Mouse (Mus musculus) cortical plate, adult 2 months (tissue): ENCODE data around the gene Arl16.

Experiments used
- CTCF ChIP-seq: fragments of 200-500 bp; IDR thresholded peaks from 2 replicates; pipeline ENCODE4 v1.5.1; 2011; ENCODE audit warnings: mild to moderate bottlenecking, control low read depth, low read length; ENCODE audit not compliant: insufficient read depth; ENCODE audit errors: extremely low read depth
- POLR2A ChIP-seq: fragments of 200-500 bp; IDR thresholded peaks from 2 replicates; pipeline ENCODE4 v1.6.1; 2011; ENCODE audit warnings: mild to moderate bottlenecking, low read length, control low read depth; ENCODE audit not compliant: insufficient read depth; ENCODE audit errors: extremely low read depth

- TF ChIP-seq POLR2A = no peak
- TF ChIP-seq CTCF = no peak
Measured at GRCm38 (mm10) chr11:120493351-120493750, 25.9 kb upstream of the Arl16 start.
